In the genomic region with DNA sequence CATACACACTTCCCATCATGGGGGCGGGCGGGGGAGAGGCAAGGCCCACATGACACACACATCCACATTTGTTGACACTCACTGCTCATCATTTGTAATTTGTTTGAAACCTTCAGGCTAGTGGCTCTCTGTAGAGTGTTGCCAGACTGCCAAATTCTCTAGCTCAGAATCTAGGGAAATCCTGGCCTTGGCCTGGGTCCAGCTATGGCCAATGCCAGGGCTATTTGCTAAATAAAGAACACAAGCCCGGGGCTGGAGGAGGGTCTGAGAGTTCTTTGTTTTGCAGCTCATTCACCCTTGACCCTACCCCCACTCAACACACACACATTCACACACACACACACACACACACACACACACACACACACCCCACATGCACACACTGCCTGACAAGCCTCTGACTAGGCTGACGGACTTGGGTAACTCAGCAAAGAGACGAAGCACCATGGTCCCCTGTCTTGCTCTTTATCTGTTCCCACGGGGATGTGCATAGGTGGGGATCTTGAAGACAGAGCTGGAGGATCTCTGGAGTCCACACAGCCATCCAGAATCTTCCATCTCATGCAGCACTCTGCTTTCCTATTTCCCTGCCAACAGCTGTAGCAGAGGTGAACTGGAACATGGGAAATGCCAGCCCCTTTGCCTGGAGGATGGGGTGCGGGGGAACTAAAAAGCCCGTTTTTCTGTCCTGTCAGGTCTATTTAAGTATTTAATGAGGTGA, we compare ENCODE assay signal across 8 mouse cellular contexts.
DNase-seq lines count a peak whose midpoint lies in the region; ATAC-seq and TF ChIP-seq lines count a peak whose summit lies in the region.

No protein-coding gene starts in this region.

- H3K9me3 ChIP-seq in stomach, postnatal 0 days (ENCODE audit: control insufficient read depth, low read length), result no peaks in the 10 kb centered on the region

- POLR2A ChIA-PET in Patski (lab: Charles Lee), result interaction anchor here (1.0 to 2.1 kb wide), 3 partner anchors 9 to 22 kb away, joined by 3 to 7 read pairs (median 4); no protein-coding TSS in a partner anchor

- intact Hi-C loops in heart, postnatal 25 days (cut with DNase I), result loop anchor here (5.0 kb wide), 1 partner anchor 104 kb away; no protein-coding TSS in a partner anchor

- H3K27me3 ChIP-seq in Patski, result no peaks in the 10 kb centered on the region
- no peaks in the 10 kb centered on the region for H3K27me3 ChIP-seq in stomach, postnatal 0 days (ENCODE audit: control insufficient read depth, insufficient read depth, low read length)

- peak overlapping the region; percentile 66 for H3K27ac ChIP-seq in brown adipose tissue, adult 24 weeks (replicated peaks; ENCODE audit: low read depth, low read length)
- H3K27ac ChIP-seq in stomach, postnatal 0 days (replicated peaks), result no peak overlapping the region

- ATAC-seq in Patski, result peak; percentile 35
- peak; percentile 26; the same call in 1 of the 2 replicates for ATAC-seq in stomach, postnatal 0 days (ENCODE audit: low FRiP score, low TSS enrichment)

- no peak overlapping the region for H3K4me2 ChIP-seq in stomach, postnatal 0 days (replicated peaks; ENCODE audit: low read depth)

- whole genome bisulfite sequencing in stomach, postnatal 0 days, result 53% methylated on average over 8 of the region's 8 CpGs

- peak; percentile 71 for DNase-seq in Patski (ENCODE audit: low read depth, low spot score)
- DNase-seq in forelimb bud, embryonic 11.5 days (ENCODE audit: low read depth, low spot score), result peak; percentile 46
- DNase-seq in heart, postnatal 25 days (ENCODE audit: low spot score), result peak; percentile 45
- DNase-seq in left cerebral cortex, adult 11 months (ENCODE audit: low spot score), result peak; percentile 48
- DNase-seq in lung, postnatal 36 days, result peak; percentile 85
- DNase-seq in stomach, postnatal 0 days (ENCODE audit: low spot score), result peak; percentile 39
- DNase-seq in yolk sac, embryonic 10.5 days (ENCODE audit: low spot score), result no peak

- TF ChIP-seq CTCF in Patski (IDR thresholded peaks at IDR 0.05), result no peak
- no peak for TF ChIP-seq CTCF in stomach, postnatal 0 days (IDR thresholded peaks at IDR 0.05; ENCODE audit: low read depth)

- no peak overlapping the region for H3K9ac ChIP-seq in stomach, postnatal 0 days (ENCODE audit: low read length)

- H3K36me3 ChIP-seq in stomach, postnatal 0 days (ENCODE audit: control insufficient read depth, insufficient read depth, low read length), result no peaks in the 10 kb centered on the region

- H3K4me3 ChIP-seq in brown adipose tissue, adult 24 weeks (ENCODE audit: insufficient read depth, low read depth, low read length), result no peak overlapping the region
- H3K4me3 ChIP-seq in stomach, postnatal 0 days (ENCODE audit: low read depth, low read length), result no peak overlapping the region

- CTCF ChIA-PET in Patski (lab: Charles Lee), result interaction anchor here (1.0 to 1.9 kb wide), 2 partner anchors 10 to 22 kb away, joined by 3 to 6 read pairs; no protein-coding TSS in a partner anchor

- no peak for TF ChIP-seq EP300 in stomach, postnatal 0 days (optimal IDR thresholded peaks at IDR 0.05)

- in situ Hi-C loops in Patski (cut with MboI; ENCODE audit: low pct_unique_long_range_greater_than_20kb), result no loop called here

- peaks cover 14% of the 10 kb centered on the region for H3K4me1 ChIP-seq in brown adipose tissue, adult 24 weeks (ENCODE audit: control insufficient read depth, insufficient read depth, insufficient read length, low read length)
- no peaks in the 10 kb centered on the region for H3K4me1 ChIP-seq in stomach, postnatal 0 days (replicated peaks; ENCODE audit: control insufficient read depth, insufficient read depth)
